Mouse (Mus musculus) ES-Bruce4 (cell line): Measurements from ENCODE around the gene Nacc1.

Experiments used
- CTCF ChIP-seq: IDR thresholded peaks from one replicate; pipeline ENCODE4 v1.8.1; 2011; ENCODE audit warnings: low read depth, low read length
- POLR2A ChIP-seq: IDR thresholded peaks from one replicate; pipeline ENCODE4 v1.8.1; 2011; ENCODE audit warnings: low read length; ENCODE audit not compliant: insufficient read depth

GRCm38 (mm10) chr8:84703466-84704249, 16.0 kb upstream of the Nacc1 start:
- TF ChIP-seq POLR2A (no peak), CTCF (no peak)
